Mouse (Mus musculus) midbrain, postnatal 0 days (tissue): ENCODE results near the gene Wnt5b. TPM values are rescaled to one million over a fixed set of nuclear protein-coding genes. Genes with fewer than 3 reads are reported as not detected.

Experiments used
- ATAC-seq: fragments of 200-750 bp; cut with Nextera tagmentation; 2 replicates; pipeline ENCODE4 v1.8.0; 2017; ENCODE audit warnings: moderate number of reproducible peaks, mild to moderate bottlenecking, moderate TSS enrichment, moderate library complexity; ENCODE audit not compliant: low FRiP score
- DNase-seq: peaks from one replicate; pipeline ENCODE4 v3.0.0-alpha.2; 2015; ENCODE audit warnings: low spot score
- H3K27ac ChIP-seq: fragments of 300-500 bp; sonication (generic); 2 replicates; pipeline ENCODE4 v1.5.1; 2014; ENCODE audit warnings: low read depth, mild to moderate bottlenecking, low read length, mixed read lengths
- H3K27me3 ChIP-seq: fragments of 300-500 bp; sonication (generic); 2 replicates; pipeline ENCODE4 v1.6.1; 2014; ENCODE audit warnings: low read length, control low read depth, mixed read lengths; ENCODE audit not compliant: insufficient read depth
- H3K36me3 ChIP-seq: fragments of 300-500 bp; sonication (generic); 2 replicates; pipeline ENCODE4 v1.6.1; 2014; ENCODE audit warnings: low read length, control low read depth, mixed read lengths; ENCODE audit not compliant: insufficient read depth
- H3K4me1 ChIP-seq: fragments of 300-500 bp; sonication (generic); 2 replicates; pipeline ENCODE4 v1.6.1; 2014; ENCODE audit warnings: mild to moderate bottlenecking, control low read depth, antibody characterized with exemption, low read length, mixed read lengths; ENCODE audit not compliant: insufficient read depth
- H3K4me2 ChIP-seq: fragments of 300-500 bp; sonication (generic); 2 replicates; pipeline ENCODE4 v1.6.1; 2014; ENCODE audit warnings: low read depth, mild to moderate bottlenecking, low read length, mixed read lengths; ENCODE audit not compliant: poor library complexity, severe bottlenecking
- H3K4me3 ChIP-seq: fragments of 300-500 bp; sonication (generic); 2 replicates; pipeline ENCODE4 v1.5.1; 2014; ENCODE audit warnings: low read depth, mild to moderate bottlenecking, low read length, moderate library complexity
- H3K9ac ChIP-seq: fragments of 300-500 bp; sonication (generic); replicated peaks from 2 replicates; pipeline ENCODE4 v1.6.1; 2014; ENCODE audit warnings: mild to moderate bottlenecking, low read length, moderate library complexity, mixed read lengths; ENCODE audit not compliant: poor library complexity, severe bottlenecking
- H3K9me3 ChIP-seq: fragments of 300-500 bp; sonication (generic); 2 replicates; pipeline ENCODE4 v1.6.1; 2016; ENCODE audit warnings: low read length, control low read depth
- CTCF ChIP-seq: IDR thresholded peaks from 2 replicates; pipeline ENCODE4 v1.5.1; 2016; ENCODE audit warnings: antibody characterized with exemption, mild to moderate bottlenecking
- WGBS: fragments of 180-500 bp; shearing (Covaris S2); extraction: QIAGEN DNeasy Blood & Tissue Kit; methylation state at CpG from one replicate; pipeline ENCODE4 v1.1.7; 2014; 5-methylcytosine and 5-hydroxymethylcytosine counted together
- polyA plus RNA-seq: library from polyadenylated mRNA; unstranded; fragments of >200 nt; fragmentation: Nextera tagmentation; extraction: Ambion mirVana; gene quantifications from 2 replicates; pipeline ENCODE4 v1.2.1, GENCODE M21; 2015
- total RNA-seq: library from RNA; depleted of rRNA; stranded (reverse); fragments of >200 nt; gene quantifications from 2 replicates; pipeline ENCODE4 v1.2.3, GENCODE M21; 2014

Gene Wnt5b
- total and polyA plus RNA-seq, 2 experiments from 2014 or later, result 1.6 to 2.1 TPM

DNA sequence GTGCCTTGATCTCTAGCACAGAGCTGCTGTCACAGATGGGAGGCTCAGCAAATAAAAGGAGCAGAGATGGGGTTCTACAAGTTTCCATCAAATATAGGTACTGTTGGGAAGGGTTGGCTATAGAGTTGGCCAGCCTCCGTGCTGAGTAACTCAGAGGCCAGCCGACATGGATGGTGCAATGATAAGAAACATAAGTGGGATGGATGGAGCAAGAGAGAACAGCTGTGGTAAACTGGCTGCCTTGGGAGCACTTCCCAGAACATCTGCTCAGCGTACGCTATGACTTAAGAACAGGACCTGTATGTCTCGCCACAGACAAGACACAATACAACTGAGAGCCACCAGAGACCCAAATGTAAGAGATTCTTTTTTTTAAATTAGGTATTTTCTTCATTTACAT lies 39.0 kb upstream of the Wnt5b start:
- no peak for DNase-seq
- Histone ChIP-seq H3K9me3 (no peaks in the 10 kb centered on the region), H3K9ac (no peak overlapping the region), H3K27ac (no peak overlapping the region), H3K4me2 (no peak overlapping the region), H3K4me3 (no peak overlapping the region), H3K4me1 (no peaks in the 10 kb centered on the region), H3K36me3 (no peaks in the 10 kb centered on the region), H3K27me3 (no peaks in the 10 kb centered on the region)
- ATAC-seq, result no peak
- 98% methylated on average over 5 of the region's 5 CpGs for WGBS
- TF ChIP-seq CTCF, result no peak

- H3K4me2 ChIP-seq, result no peak overlapping the region
- H3K9me3 ChIP-seq, result no peaks in the 10 kb centered on the region
- ATAC-seq (no peak), DNase-seq (no peak)
- 93% methylated on average over 4 of the region's 4 CpGs for WGBS
- no peak overlapping the region for H3K4me3 ChIP-seq
- no peak overlapping the region for H3K9ac ChIP-seq
- TF ChIP-seq CTCF, result no peak
- H3K4me1 ChIP-seq, result no peaks in the 10 kb centered on the region
- H3K27me3 ChIP-seq, result no peaks in the 10 kb centered on the region
- H3K27ac ChIP-seq, result no peak overlapping the region
- peaks cover 37% of the 10 kb centered on the region for H3K36me3 ChIP-seq
These were observed 32.6 kb upstream of the Wnt5b start for GRCm38 (mm10) chr6:119576706-119577105.

- Histone ChIP-seq H3K27me3 (no peaks in the 10 kb centered on the region), H3K4me1 (no peaks in the 10 kb centered on the region), H3K9me3 (no peaks in the 10 kb centered on the region), H3K36me3 (peaks cover 37% of the 10 kb centered on the region), H3K9ac (no peak overlapping the region), H3K27ac (no peak overlapping the region), H3K4me3 (no peak overlapping the region), H3K4me2 (no peak overlapping the region)
- no peak for TF ChIP-seq CTCF
- WGBS, result 97% methylated on average over 12 of the region's 12 CpGs
- no peak for ATAC-seq
- DNase-seq, result no peak
These were observed 31.2 kb upstream of the Wnt5b start for GRCm38 (mm10) chr6:119575331-119575730.

- WGBS, result 71% methylated on average over 7 of the region's 7 CpGs
- DNase-seq, result peak; percentile 15
- Histone ChIP-seq H3K4me1 (no peaks in the 10 kb centered on the region), H3K4me3 (no peak overlapping the region), H3K36me3 (peaks cover 43% of the 10 kb centered on the region), H3K27ac (no peak overlapping the region), H3K9ac (no peak overlapping the region), H3K4me2 (no peak overlapping the region), H3K9me3 (no peaks in the 10 kb centered on the region), H3K27me3 (no peaks in the 10 kb centered on the region)
- no peak for TF ChIP-seq CTCF
- no peak; the same call in 1 of the 2 replicates for ATAC-seq
These were observed 28.1 kb upstream of the Wnt5b start for GRCm38 (mm10) chr6:119572296-119572695.

DNA sequence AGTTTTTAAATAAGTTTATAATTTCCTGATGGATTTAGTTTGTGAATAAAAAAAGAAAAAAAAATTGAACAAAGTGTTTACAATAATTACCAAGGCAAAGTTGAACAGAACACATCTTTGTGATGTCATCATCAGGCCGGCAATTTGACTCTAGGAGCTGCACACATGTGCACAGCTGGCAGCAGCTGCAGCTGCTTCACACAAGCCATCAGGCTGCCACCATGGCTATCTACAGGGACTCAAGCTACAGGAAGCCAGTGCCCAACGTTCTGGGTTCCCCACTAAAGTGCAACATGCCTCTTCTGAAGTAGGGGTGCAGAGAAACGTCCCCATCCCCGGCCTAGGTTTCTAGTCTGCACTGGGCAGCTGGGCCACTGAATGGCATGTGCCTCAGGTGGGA lies 26.6 kb upstream of the Wnt5b start:
- TF ChIP-seq CTCF, result no peak
- Histone ChIP-seq H3K4me2 (no peak overlapping the region), H3K4me1 (no peaks in the 10 kb centered on the region), H3K9ac (no peak overlapping the region), H3K4me3 (no peak overlapping the region), H3K36me3 (peaks cover 39% of the 10 kb centered on the region), H3K9me3 (no peaks in the 10 kb centered on the region), H3K27ac (no peak overlapping the region), H3K27me3 (no peaks in the 10 kb centered on the region)
- ATAC-seq, result no peak
- WGBS, result 86% methylated on average over 4 of the region's 4 CpGs
- no peak for DNase-seq

- no peak for TF ChIP-seq CTCF
- WGBS, result 84% methylated on average over 2 of the region's 2 CpGs
- Histone ChIP-seq H3K27ac (no peak overlapping the region), H3K9me3 (no peaks in the 10 kb centered on the region), H3K4me1 (no peaks in the 10 kb centered on the region), H3K36me3 (peaks cover 17% of the 10 kb centered on the region), H3K4me2 (no peak overlapping the region), H3K27me3 (no peaks in the 10 kb centered on the region), H3K9ac (no peak overlapping the region), H3K4me3 (no peak overlapping the region)
- DNase-seq (no peak), ATAC-seq (no peak)
These were observed 24.2 kb upstream of the Wnt5b start for GRCm38 (mm10) chr6:119568339-119568738.
